Mouse (Mus musculus) embryonic facial prominence, embryonic 13.5 days (tissue): ENCODE data around the gene Plxna4. TPM values are rescaled to one million over a fixed set of nuclear protein-coding genes. Genes with fewer than 3 reads are reported as not detected.
"Not testable (repeated sequence)": the region's sequence is repeated elsewhere in the genome, so short reads cannot be mapped to it uniquely, and the experiment has no call there.

Experiments
- ATAC-seq: fragments of 200-750 bp; cut with Nextera tagmentation; 2 replicates; pipeline ENCODE4 v1.8.0; 2017; ENCODE audit warnings: low read depth; ENCODE audit not compliant: insufficient number of reproducible peaks, insufficient read depth, low FRiP score, low TSS enrichment
- H3K27ac ChIP-seq: fragments of 300-500 bp; sonication (generic); 2 replicates; pipeline ENCODE4 v1.5.1; 2015; ENCODE audit warnings: moderate library complexity, mild to moderate bottlenecking, inconsistent platforms
- H3K27me3 ChIP-seq: fragments of 300-500 bp; sonication (generic); 2 replicates; pipeline ENCODE4 v1.6.1; 2015; ENCODE audit warnings: mild to moderate bottlenecking, inconsistent platforms
- H3K36me3 ChIP-seq: fragments of 300-500 bp; sonication (generic); 2 replicates; pipeline ENCODE4 v1.6.1; 2015; ENCODE audit warnings: mild to moderate bottlenecking, inconsistent platforms
- H3K4me1 ChIP-seq: fragments of 300-500 bp; sonication (generic); 2 replicates; pipeline ENCODE4 v1.6.1; 2015; ENCODE audit warnings: inconsistent platforms
- H3K4me2 ChIP-seq: fragments of 300-500 bp; sonication (generic); 2 replicates; pipeline ENCODE4 v1.6.1; 2015; ENCODE audit warnings: moderate library complexity, mild to moderate bottlenecking, inconsistent platforms
- H3K4me3 ChIP-seq: fragments of 300-500 bp; sonication (generic); 2 replicates; pipeline ENCODE4 v1.5.1; 2015; ENCODE audit warnings: mild to moderate bottlenecking, inconsistent platforms
- H3K9ac ChIP-seq: fragments of 300-500 bp; sonication (generic); 2 replicates; pipeline ENCODE4 v1.6.1; 2015; ENCODE audit warnings: mild to moderate bottlenecking, inconsistent platforms
- H3K9me3 ChIP-seq: fragments of 300-500 bp; sonication (generic); 2 replicates; pipeline ENCODE4 v1.6.1; 2016; ENCODE audit warnings: inconsistent platforms
- WGBS: fragments of 180-500 bp; shearing (Covaris S2); methylation state at CpG from one replicate; pipeline ENCODE4 v1.1.7; 2015; ENCODE audit warnings: mixed read lengths; 5-methylcytosine and 5-hydroxymethylcytosine counted together
- polyA plus RNA-seq: library from polyadenylated mRNA; unstranded; fragments of >200 nt; fragmentation: Nextera tagmentation; extraction: Ambion mirVana; gene quantifications from 2 replicates; pipeline ENCODE4 v1.2.1, GENCODE M21; 2015

Plxna4 gene
- polyA plus RNA-seq, 1 experiment from 2014 or later, result 4.0 TPM

DNA sequence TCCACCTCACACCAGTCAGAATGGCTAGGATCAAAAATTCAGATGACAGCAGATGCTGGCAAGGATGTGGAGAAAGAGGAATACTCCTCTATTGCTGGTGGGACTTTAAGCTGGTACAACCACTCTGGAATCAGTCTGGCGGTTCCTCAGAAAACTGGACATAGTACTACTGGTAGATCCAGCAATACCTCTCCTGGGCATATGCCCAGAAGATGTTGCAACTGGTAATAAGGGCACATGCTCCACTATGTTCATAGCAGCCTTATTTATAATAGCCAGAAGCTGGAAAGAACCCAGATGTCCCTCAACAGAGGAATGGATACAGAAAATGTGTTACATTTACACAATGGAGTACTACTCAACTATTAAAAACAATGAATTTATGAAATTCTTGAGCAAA is 86.8 kb downstream of the Plxna4 start:
- H3K9me3 ChIP-seq, H3K9ac ChIP-seq, H3K4me3 ChIP-seq, ATAC-seq, H3K36me3 ChIP-seq, H3K27me3 ChIP-seq, H3K4me1 ChIP-seq, H3K4me2 ChIP-seq, H3K27ac ChIP-seq: not testable (repeated sequence)
- 97% methylated on average over 1 of the region's 1 CpGs for WGBS

DNA sequence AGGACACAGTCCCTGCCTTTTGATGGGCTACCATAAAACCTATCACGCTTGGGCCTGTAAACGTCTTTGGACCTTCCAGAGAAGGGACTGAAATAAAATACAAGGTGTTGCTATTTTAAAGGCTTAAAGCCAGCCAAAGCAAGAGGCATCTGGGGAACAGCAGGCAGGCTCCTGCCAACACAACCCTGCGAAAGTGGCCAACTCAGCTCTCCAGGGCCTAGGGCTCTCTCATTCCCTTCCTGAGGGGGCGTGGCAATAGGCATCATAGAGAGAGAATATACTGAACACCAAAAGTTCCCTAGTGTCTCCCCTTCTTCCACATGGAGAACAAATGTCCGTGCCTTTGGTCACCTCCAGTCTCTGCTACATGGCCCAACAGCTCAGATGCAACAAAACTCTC is 89.9 kb downstream of the Plxna4 start:
- Histone ChIP-seq H3K4me1 (peaks cover 19% of the 10 kb centered on the region), H3K36me3 (no peaks in the 10 kb centered on the region), H3K4me2 (no peak overlapping the region), H3K9ac (no peak overlapping the region), H3K27ac (no peak overlapping the region), H3K9me3 (no peaks in the 10 kb centered on the region), H3K27me3 (no peaks in the 10 kb centered on the region), H3K4me3 (no peak overlapping the region)
- no peak for ATAC-seq
- 83% methylated on average over 5 of the region's 5 CpGs for WGBS

DNA sequence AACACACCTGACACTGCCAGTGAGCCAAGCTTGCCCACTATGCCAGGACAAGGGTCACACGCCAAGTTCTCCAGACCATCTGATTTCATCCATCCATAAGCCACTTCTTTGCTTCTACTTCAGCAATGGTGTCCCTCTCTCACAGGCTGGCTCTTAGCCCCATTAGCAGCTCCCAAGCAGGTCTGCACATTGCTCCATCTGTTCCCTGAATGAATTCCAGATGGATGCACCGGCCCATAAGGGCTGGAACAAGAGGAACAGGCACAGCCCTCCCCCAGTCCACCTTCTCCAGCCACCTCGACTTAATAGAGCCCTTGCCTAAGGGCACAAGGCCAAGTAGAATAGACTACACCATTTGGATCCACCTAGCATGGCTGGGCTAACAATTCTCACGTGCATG is 91.9 kb downstream of the Plxna4 start:
- H3K9me3 ChIP-seq, result no peaks in the 10 kb centered on the region
- peaks cover 20% of the 10 kb centered on the region for H3K4me1 ChIP-seq
- no peak for ATAC-seq
- 31% methylated on average over 4 of the region's 4 CpGs for WGBS
- no peaks in the 10 kb centered on the region for H3K27me3 ChIP-seq
- H3K4me3 ChIP-seq, result no peak overlapping the region
- no peak overlapping the region for H3K27ac ChIP-seq
- H3K4me2 ChIP-seq, result no peak overlapping the region
- no peaks in the 10 kb centered on the region for H3K36me3 ChIP-seq
- H3K9ac ChIP-seq, result no peak overlapping the region

DNA sequence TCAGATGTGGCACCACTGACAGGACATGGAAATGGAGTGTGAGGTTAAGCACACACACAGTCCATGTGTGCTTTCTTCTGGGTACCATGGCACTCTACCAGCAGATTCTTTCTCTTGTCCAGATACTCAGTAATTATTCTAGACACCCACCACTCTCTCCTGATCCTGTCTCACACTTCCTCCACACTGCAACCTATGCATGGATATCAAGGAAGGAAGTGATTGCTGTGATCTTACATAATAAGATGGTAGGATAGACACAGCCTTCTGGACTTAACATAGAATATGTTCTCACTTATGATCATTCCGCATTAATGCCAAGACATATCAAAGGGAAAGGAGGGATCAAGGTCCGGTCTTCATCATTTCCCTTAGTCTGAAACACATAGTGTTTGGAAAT is 92.5 kb downstream of the Plxna4 start:
- Histone ChIP-seq H3K4me3 (no peak overlapping the region), H3K27ac (no peak overlapping the region), H3K36me3 (no peaks in the 10 kb centered on the region), H3K27me3 (no peaks in the 10 kb centered on the region), H3K9ac (no peak overlapping the region), H3K9me3 (no peaks in the 10 kb centered on the region), H3K4me1 (peaks cover 20% of the 10 kb centered on the region), H3K4me2 (no peak overlapping the region)
- 91% methylated on average over 2 of the region's 2 CpGs for WGBS
- no peak for ATAC-seq

DNA sequence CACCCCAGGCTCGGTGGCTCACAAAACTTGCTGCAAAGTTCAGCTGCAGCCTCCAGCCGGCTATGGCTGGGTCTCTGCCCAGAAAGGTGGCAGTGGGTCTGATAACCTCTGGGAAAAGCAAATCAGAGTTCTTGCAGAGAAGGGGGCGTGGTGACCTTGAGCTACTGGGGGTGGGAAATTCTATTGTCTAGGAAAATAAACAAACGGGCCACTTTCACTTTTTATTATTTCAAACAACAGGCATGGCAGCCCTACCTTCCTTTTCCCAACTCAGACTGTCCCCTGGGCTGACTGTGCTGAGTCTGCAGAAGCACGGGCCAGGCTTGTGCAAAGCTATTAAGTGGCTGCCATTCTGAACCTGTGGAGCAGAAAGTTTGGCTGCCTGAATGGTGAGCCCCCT is 94.4 kb downstream of the Plxna4 start:
- no peak overlapping the region for H3K4me2 ChIP-seq
- H3K9ac ChIP-seq, result no peak overlapping the region
- H3K36me3 ChIP-seq, result no peaks in the 10 kb centered on the region
- no peaks in the 10 kb centered on the region for H3K9me3 ChIP-seq
- WGBS, result 45% methylated on average over 5 of the region's 5 CpGs
- ATAC-seq, result no peak
- no peak overlapping the region for H3K27ac ChIP-seq
- peaks cover 20% of the 10 kb centered on the region for H3K4me1 ChIP-seq
- no peaks in the 10 kb centered on the region for H3K27me3 ChIP-seq
- no peak overlapping the region for H3K4me3 ChIP-seq

DNA sequence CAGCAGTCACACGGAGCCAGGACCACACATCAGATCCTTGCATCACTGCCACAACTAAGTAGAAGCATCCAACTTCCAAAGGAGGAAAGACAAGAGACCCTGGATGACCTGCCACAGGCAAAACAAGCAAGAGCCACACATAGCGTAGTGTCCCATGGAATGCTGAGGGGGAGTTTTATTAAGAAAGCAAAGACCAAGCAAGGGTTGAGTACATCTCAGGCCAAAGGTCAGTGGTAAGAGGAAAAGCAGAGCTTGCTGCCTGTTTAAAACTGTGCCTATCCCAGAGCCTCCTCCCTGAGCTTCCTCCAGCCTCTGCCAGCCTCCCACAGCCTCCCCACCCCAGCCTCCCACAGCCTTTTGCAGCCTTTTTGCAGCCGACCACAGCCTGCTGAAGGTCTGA is 100.9 kb downstream of the Plxna4 start:
- no peak overlapping the region for H3K4me2 ChIP-seq
- WGBS, result 62% methylated on average over 3 of the region's 3 CpGs
- ATAC-seq, result no peak

DNA sequence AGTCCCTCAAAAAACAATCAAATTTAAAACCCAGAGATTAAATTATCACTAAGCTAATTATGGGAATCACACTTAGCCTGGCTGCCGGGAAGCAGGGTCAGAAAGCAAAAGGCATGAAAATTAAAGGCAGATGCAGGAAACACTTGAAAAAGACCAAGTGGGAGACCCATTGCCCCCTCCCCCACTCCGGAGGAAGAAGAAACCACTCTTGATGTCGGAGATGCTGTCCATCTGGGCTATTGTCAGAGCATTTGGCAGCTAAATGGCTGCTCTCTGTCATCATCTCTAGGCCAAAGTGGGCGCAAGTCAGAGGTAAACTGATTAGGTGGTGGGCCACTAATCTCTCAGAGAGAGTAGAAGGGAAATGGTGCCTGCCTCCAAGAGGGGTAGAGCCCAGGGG is 105.5 kb downstream of the Plxna4 start:
- Histone ChIP-seq H3K27me3 (no peaks in the 10 kb centered on the region; the same call in 1 of the 2 replicates), H3K4me2 (no peak overlapping the region), H3K9me3 (no peaks in the 10 kb centered on the region), H3K9ac (no peak overlapping the region), H3K36me3 (no peaks in the 10 kb centered on the region), H3K27ac (no peak overlapping the region), H3K4me1 (peaks cover 22% of the 10 kb centered on the region), H3K4me3 (no peak overlapping the region)
- no peak for ATAC-seq
- 21% methylated on average over 4 of the region's 4 CpGs for WGBS

More for the DNA sequence above, 100.9 kb downstream of the Plxna4 start:
- Histone ChIP-seq H3K36me3 (no peaks in the 10 kb centered on the region), H3K27me3 (no peaks in the 10 kb centered on the region; the same call in 1 of the 2 replicates), H3K9me3 (no peaks in the 10 kb centered on the region), H3K9ac (no peak overlapping the region), H3K4me3 (no peak overlapping the region), H3K4me1 (peaks cover 9% of the 10 kb centered on the region), H3K27ac (no peak overlapping the region)

DNA sequence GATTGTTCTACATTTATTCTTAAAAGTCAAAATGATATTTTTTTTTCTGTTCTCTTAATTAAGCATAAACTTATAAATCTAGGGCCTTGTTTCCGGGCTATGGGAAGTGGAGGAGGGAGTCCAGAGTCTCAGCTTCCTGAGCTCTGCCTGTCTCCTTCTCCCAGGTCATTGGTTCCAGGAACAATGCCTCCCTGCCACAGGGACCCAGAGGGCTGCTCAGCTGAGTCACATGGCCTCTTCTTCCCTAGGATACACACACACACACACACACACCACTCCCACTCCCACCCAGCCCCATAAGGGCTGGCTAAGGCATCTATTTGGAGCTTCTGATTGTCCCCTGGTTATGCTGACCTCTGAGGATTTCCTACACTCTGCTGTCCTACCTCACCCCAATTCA is 107.3 kb downstream of the Plxna4 start:
- Histone ChIP-seq H3K27me3 (no peaks in the 10 kb centered on the region; the same call in 1 of the 2 replicates), H3K9me3 (no peaks in the 10 kb centered on the region), H3K4me3 (no peak overlapping the region), H3K4me2 (no peak overlapping the region), H3K4me1 (peaks cover 30% of the 10 kb centered on the region), H3K9ac (no peak overlapping the region), H3K36me3 (no peaks in the 10 kb centered on the region), H3K27ac (no peak overlapping the region)
- WGBS, result 74% methylated on average over 1 of the region's 1 CpGs
- ATAC-seq, result no peak

DNA sequence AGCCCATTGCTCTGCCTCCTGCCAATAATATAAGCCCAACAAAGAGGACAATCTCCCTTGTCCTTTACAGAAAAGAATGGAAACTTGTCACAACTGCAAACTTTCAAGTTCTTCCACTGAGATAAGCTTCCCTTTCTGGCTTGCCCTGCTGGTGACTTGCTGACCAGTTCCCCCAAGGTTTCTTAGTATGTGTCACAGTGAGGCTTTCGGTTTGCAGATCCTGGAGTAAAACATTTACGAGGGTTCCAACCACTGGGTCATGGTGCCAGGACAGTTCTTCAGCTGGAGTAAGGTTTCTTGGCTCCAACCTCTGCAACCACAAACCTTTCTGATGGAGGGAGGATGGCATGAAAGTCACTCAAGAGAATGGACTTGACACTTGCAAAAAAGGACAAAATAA is 108.2 kb downstream of the Plxna4 start:
- no peak for ATAC-seq
- H3K4me1 ChIP-seq, result peaks cover 32% of the 10 kb centered on the region
- no peak overlapping the region for H3K4me3 ChIP-seq
- no peak overlapping the region for H3K4me2 ChIP-seq
- WGBS, result 92% methylated on average over 2 of the region's 2 CpGs
- no peaks in the 10 kb centered on the region for H3K9me3 ChIP-seq
- H3K9ac ChIP-seq, result no peak overlapping the region
- H3K36me3 ChIP-seq, result no peaks in the 10 kb centered on the region
- H3K27ac ChIP-seq, result no peak overlapping the region
- H3K27me3 ChIP-seq, result no peaks in the 10 kb centered on the region; the same call in 1 of the 2 replicates

DNA sequence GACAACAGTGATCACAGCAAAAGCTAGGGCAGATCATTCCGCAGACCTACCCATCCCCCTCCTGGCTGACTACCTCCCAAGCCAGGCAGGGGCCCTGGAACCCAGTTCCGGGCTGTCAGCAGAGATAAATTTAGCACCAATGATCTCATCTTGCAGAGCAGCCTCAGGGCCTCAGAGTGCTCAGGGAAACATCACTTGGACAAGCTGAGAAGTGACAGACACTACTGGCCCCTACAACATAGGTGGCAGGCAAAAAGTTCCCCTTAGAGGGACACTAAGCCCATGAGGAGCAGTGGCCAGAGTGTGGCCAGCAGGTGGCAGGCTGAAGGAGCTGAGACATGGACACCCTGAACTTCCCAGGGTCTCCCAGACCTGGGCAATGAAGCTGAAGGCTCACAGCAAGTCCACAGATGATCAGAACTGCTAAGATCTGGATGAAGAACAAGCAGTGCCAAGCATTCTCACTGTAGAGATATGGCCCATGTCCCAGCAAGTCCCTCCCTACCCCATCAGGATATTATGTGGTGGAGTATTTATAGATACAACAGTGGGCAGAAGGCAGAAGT is 108.7 kb downstream of the Plxna4 start:
- no peak overlapping the region for H3K9ac ChIP-seq
- no peaks in the 10 kb centered on the region for H3K9me3 ChIP-seq
- no peaks in the 10 kb centered on the region for H3K36me3 ChIP-seq
- H3K4me1 ChIP-seq, result peaks cover 37% of the 10 kb centered on the region
- no peak overlapping the region for H3K4me3 ChIP-seq
- 18% methylated on average over 2 of the region's 2 CpGs for WGBS
- no peak for ATAC-seq
- H3K4me2 ChIP-seq, result no peak overlapping the region
- no peaks in the 10 kb centered on the region; the same call in 1 of the 2 replicates for H3K27me3 ChIP-seq
- H3K27ac ChIP-seq, result no peak overlapping the region

DNA sequence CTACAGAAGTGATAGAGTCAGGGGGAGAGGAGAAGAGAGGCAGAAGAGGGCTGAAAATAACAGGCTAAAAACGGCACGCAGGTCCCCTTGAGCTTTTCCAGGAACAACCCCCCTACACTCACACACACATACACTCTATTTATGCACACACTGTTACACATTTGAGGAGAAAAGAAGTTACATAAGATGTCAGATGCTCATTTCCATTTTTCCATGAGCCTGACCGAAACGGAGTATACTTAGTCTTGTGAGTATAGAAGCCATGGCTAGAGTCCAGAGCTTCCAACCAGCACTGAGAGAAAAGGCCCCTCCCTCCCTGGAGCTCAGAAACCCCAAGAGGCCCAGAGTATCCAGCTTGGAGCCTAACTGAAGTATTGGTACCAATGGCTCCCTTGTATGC is 112.0 kb downstream of the Plxna4 start:
- no peak for ATAC-seq
- WGBS, result 76% methylated on average over 4 of the region's 4 CpGs

DNA sequence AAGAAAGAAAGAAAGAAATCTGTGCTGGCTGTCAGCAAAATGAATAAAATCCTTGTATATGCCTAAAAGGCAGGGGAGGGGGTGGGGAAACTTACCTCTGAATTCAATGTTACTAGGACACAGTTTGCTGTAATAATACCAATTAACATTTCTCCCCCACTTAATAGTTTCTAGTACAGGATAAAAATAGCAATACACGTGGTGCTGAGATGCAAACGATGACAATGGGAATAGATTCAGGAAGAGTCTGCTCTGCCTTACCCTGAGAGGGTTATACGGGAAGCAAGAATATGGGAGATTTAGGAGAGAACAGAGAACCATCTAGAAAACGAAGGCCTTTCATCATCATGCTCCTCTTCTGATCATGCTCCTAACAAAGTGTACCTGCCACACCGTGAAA is 115.9 kb downstream of the Plxna4 start:
- Histone ChIP-seq H3K4me2 (no peak overlapping the region), H3K27ac (no peak overlapping the region), H3K9ac (no peak overlapping the region), H3K27me3 (no peaks in the 10 kb centered on the region), H3K4me1 (peaks cover 18% of the 10 kb centered on the region; the same call in 1 of the 2 replicates), H3K9me3 (no peaks in the 10 kb centered on the region), H3K36me3 (no peaks in the 10 kb centered on the region), H3K4me3 (no peak overlapping the region)
- 75% methylated on average over 5 of the region's 5 CpGs for WGBS
- no peak for ATAC-seq

More for the DNA sequence above, 112.0 kb downstream of the Plxna4 start:
- no peak overlapping the region for H3K4me3 ChIP-seq
- no peak overlapping the region for H3K9ac ChIP-seq
- no peaks in the 10 kb centered on the region for H3K9me3 ChIP-seq
- H3K4me2 ChIP-seq, result no peak overlapping the region
- no peak overlapping the region for H3K27ac ChIP-seq
- no peaks in the 10 kb centered on the region for H3K27me3 ChIP-seq
- peaks cover 26% of the 10 kb centered on the region; the same call in 1 of the 2 replicates for H3K4me1 ChIP-seq
- H3K36me3 ChIP-seq, result no peaks in the 10 kb centered on the region
